Mouse (Mus musculus): ENCODE data around the gene Mast3.
"Not testable (repeated sequence)": the region's sequence is repeated elsewhere in the genome, so short reads cannot be mapped to it uniquely, and the experiment has no call there.

Gene Mast3

GRCm38 (mm10) chr8:70836666-70837065, 31.8 kb upstream of the Mast3 start:
- in situ Hi-C loops (cut with MboI, MseI): no loop called here

DNA sequence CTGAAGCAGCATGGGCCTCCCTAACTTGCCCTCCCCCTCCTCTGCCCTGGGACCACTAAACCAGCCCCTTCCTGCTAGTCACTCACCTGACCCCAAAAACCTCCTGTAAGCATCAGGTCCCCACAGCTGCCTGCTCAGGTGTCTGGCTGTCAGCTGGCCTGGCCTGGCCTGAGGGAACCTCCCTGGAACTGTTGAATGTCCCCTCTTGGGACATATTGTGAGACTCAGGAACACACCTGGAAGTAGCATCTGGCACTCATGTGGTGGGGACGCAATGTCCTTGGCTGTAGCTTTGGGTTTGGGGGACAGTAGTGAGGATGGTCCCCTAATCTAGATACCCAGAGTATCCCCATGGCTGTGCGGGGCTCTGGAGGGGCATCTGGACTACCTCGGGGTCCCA, 29.2 kb upstream of the Mast3 start:
- in situ Hi-C loops (cut with MboI, MseI): no loop called here

DNA sequence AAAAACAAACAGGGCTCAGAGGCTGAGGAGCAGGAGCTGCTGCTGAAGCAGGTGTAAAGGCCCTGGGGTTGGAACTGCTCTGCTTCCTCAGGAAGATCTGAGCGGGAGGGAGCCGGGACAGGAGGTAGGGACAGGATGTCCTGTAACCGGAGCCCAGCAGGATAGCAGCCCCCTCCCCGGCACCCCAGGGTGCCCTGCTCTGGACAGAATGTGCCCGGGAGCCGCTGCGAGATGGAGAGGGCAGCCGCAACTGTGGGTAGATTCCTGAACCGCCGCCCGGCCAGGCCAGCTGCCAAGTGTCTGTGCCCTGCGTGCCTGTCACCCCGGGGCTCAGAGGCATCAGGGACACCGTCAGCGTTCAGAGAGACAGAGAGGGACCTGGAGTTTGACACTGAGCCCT, 28.7 kb upstream of the Mast3 start:
- in situ Hi-C loops (cut with MboI, MseI): no loop called here

- in situ Hi-C loops (cut with MboI, MseI): no loop called here
Measured at GRCm38 (mm10) chr8:70833018-70833482, 28.2 kb upstream of the Mast3 start.

DNA sequence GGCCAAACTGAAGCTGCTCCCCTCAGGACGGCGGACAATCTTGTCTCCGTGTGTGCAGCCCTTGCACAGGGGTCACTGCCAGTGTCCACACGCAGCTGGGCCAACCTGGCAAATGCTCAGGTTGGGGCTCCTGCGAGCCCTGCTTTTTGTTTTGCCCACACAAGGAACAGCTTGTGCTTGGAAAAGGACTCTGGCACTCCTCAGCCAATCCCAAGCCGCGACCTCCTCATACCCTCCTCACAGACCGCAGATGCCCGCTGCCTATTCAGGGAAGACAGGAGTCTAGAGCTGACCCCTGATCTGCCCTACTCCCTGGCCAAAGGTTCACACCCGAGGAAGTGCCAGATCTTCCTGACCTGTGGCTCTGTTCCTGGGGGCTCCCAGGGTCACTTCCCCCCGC, 27.5 kb upstream of the Mast3 start:
- in situ Hi-C loops (cut with MboI, MseI): no loop called here

DNA sequence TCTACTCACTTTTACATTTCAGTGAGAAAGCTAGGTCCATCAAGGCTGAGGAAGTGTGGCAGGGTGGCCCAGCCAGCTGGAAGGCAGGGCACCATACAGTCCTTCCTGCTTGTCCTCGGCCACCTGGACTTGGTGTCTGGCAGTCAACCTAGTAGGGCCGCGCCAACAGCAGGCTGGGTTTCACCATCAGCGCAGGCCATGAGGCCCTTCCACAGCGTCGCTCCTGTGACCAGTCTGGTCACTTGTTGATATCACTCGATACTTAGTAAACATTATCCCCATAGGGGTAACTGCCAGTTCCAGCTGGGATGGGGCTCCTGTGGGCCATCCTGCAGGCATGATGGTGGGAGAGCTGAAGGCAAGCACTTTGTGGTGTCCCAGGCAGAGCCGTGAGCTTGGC, 26.7 kb upstream of the Mast3 start:
- in situ Hi-C loops (cut with MboI, MseI): no loop called here

- in situ Hi-C loops (cut with MboI, MseI): no loop called here
Measured at GRCm38 (mm10) chr8:70827796-70828195, 22.9 kb upstream of the Mast3 start.

GRCm38 (mm10) chr8:70827010-70827409, 22.2 kb upstream of the Mast3 start:
- in situ Hi-C loops (cut with MboI, MseI): no loop called here

- in situ Hi-C loops (cut with MboI, MseI): no loop called here
Measured at GRCm38 (mm10) chr8:70825816-70826215, 21.0 kb upstream of the Mast3 start.

DNA sequence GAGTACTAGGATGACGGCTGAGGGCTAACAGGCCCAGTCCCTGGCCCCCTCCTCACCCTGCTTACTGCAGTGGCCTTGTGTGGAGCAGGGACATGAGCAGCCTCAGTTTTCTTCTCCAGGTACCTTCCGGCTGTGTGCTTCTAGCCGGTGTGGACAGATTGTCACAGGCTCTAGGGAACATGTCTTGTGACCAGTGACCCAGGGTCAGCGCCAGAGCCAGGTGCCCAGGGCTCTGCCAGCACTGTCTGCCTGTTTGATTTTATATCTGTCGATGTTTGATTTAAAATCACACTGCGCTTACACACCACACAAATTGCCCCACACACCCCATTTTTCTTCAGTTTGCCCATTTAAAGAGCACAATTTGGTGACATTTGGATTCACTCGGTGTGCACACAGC, 18.9 kb upstream of the Mast3 start:
- in situ Hi-C loops (cut with MboI, MseI): no loop called here

- in situ Hi-C loops (cut with MboI, MseI): not testable (repeated sequence)
Measured at GRCm38 (mm10) chr8:70822594-70822993, 17.7 kb upstream of the Mast3 start.

DNA sequence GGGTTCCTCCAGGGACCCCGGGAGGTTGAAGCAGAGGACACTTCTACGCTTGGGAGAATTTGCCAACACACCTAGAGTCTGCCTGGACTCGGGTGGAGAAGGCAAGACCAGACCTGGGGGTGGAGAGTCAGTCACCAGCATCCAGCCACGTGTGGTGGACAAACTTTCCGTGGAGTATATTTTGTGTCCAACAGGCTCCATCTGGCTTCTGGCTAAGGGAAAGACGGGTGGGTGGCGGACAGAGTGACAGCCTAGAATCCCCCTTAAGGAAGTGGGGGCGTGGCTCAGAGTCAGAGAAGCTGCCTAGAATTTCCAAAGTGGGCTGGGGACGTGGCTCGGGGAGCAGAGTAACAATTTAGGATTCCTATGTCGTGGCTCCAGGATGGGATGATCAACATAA, 17.1 kb upstream of the Mast3 start:
- in situ Hi-C loops (cut with MboI, MseI): no loop called here

GRCm38 (mm10) chr8:70821399-70821962, 16.6 kb upstream of the Mast3 start:
- in situ Hi-C loops (cut with MboI, MseI): no loop called here

DNA sequence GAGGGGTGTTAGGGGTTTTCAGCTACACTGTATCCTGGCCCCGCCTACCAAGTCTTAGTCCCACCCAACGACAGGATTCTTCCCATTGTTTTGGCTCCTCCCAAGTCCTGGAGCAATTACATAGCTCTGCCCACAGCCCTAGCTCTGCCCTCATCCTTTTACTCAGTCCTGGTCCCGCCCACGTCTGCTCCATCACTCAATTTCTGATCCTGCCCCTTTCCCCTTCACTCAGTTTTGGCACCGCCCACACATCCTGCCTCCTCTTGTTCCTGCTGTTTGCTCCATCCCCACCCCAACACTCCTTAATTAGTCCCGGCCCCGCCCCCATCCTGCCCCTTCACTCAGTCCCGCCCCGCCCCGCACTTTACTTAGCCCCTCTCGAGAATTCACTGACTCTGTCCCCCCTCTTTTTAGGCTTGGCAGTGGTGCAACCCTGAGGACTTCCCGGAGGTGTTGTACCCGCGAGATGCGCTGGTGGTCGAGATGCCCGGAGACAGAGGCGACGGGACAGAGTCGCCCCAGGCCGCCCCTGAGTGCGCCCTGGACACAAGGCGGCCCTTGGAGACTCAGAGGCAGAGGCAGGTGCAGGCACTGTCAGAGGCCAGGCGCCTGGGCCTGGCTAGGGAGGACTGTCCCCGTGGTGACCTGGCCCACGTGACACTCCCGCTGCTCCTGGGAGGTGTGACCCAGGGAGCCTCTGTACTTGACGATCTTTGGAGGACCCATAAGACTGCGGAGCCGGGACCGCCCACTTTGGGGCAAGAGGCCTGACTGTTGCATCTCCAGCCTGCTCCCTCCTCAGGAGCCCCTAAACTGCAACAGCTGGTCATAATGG, 15.5 kb upstream of the Mast3 start:
- in situ Hi-C loops (cut with MboI, MseI): no loop called here

GRCm38 (mm10) chr8:70816679-70817078, 11.8 kb upstream of the Mast3 start:
- in situ Hi-C loops (cut with MboI, MseI): no loop called here

- in situ Hi-C loops (cut with MboI, MseI): no loop called here
Measured at GRCm38 (mm10) chr8:70812885-70813284, 8.0 kb upstream of the Mast3 start.

DNA sequence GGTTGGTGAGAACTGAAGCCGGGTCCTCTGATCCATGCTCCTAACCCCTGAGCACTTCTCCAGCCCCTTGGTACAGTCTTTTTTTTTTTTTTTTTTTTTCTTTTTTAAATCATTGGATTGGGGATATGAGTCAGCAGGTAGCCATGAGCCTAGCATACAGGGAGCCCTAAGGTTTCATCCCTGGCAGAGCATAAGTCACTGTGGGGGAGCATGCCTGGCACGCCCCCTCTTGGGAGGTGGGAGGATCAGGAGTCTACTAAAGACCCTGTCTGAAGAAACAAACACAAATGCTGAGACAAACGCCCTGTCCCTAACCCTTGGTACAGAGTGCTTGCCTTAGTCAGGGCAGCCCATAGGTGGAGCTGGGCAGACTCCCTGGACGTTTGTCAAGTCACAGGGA, 7.2 kb upstream of the Mast3 start:
- in situ Hi-C loops (cut with MboI, MseI): no loop called here

- in situ Hi-C loops (cut with MboI, MseI): no loop called here
Measured at GRCm38 (mm10) chr8:70810962-70811680, 6.3 kb upstream of the Mast3 start.

DNA sequence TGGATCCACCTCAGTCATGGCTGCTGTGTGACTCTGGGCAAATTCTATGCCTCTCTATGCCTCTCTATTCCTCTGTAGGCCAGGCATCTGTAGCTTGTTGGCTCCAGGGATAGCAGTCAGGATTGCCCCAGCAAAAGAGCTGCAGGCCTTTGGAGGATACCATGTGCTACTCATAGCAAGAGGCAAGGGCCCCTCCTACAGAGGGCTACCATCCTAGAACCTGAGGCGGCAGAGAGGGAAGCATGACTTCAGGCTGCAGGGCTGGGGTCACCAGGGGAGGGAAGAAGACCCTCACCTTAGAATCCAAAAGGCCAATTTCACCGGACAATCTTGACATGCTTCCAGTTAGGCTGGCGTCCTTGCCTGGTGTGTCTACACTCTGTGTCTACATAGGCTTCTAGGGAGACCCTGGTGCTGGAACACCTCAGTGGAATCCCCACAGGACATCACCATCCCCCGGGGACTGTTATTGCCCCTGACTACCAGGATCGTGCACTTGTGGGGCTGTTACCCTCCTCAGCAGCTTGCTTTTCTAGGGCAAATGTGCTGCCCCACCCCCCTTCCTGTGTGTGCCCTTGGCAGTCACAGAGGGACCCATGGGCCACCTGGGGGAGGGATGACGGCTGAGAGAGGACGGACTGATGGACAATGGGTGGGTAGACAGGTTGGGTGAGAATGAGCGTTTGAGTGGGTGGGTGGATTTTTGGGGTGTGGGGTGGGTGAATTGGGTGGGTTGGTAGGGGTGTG, 4.3 kb upstream of the Mast3 start:
- in situ Hi-C loops (cut with MboI, MseI): no loop called here

- in situ Hi-C loops (cut with MboI, MseI): no loop called here
Measured at GRCm38 (mm10) chr8:70808239-70808638, 3.4 kb upstream of the Mast3 start, which contains the start of gene Il12rb1. Gene Il12rb1, plus strand, starts transcription at chr8:70808449.

DNA sequence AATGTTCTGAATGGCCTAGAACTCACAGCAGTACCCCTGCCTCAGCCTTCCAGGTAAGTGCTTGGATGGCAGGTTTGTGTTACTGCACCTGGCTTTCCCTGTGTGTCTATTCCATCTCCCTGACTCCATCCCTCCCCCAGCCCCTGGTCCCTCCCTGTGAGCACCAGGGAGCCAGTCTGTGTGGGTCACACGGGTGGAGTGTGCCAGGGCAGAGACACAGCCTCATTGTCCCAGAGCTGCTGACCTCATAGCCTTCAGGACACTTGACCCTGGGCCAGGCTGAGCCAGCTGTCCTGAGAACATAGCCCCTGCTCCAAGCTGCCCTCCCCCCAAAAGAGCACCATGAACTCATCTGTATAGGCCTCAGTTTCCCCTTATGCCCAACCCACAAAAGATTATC, 2.5 kb upstream of the Mast3 start:
- in situ Hi-C loops (cut with MboI, MseI): no loop called here

DNA sequence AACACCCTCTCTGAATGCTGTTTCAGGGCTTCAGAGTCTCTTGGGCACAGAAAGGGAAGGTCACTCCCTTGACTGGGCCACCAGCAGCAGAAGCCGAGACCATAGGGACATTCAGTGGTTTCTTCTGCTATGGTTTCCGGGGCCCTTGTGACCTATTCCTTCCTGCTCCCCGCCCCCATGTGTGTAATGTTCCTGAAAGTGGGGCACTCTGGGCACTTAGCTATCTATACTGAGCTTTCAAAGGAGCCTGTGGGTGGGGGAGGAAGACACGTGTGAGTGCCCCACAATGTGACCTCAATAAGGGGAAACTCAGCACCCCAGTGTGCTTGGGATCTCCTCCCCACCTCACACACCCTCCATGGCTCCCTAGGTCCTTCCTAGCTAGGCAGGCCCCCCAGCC, 1.7 kb upstream of the Mast3 start:
- in situ Hi-C loops (cut with MboI, MseI): no loop called here
